Mouse (Mus musculus) liver, embryonic 14.5 days (tissue): ENCODE measurements around the gene Mynn. TPM values are rescaled to one million over a fixed set of nuclear protein-coding genes. Genes with fewer than 3 reads are reported as not detected.

Experiments
- ATAC-seq: fragments of 200-750 bp; cut with Nextera tagmentation; 2 replicates; pipeline ENCODE4 v1.8.0; 2017; ENCODE audit warnings: moderate number of reproducible peaks, mild to moderate bottlenecking, moderate library complexity; ENCODE audit not compliant: insufficient read depth
- DNase-seq, 3 experiments: peaks; one replicate each; pipeline ENCODE4 v3.0.0-alpha.2; 2012 to 2013; ENCODE audit warnings: low read depth in 3 of 3, low spot score in 3 of 3
- H3K27ac ChIP-seq: fragments of 300-500 bp; sonication (generic); 2 replicates; pipeline ENCODE4 v1.5.1; 2014; ENCODE audit warnings: moderate library complexity, mild to moderate bottlenecking, control low read depth, inconsistent platforms
- H3K27me3 ChIP-seq: fragments of 300-500 bp; sonication (generic); 2 replicates; pipeline ENCODE4 v1.6.1; 2014; ENCODE audit warnings: mild to moderate bottlenecking, low read length, moderate library complexity; ENCODE audit not compliant: control insufficient read depth, insufficient read depth
- H3K36me3 ChIP-seq: fragments of 300-500 bp; sonication (generic); replicated peaks from 2 replicates; pipeline ENCODE4 v1.6.1; 2014; ENCODE audit warnings: low read depth; ENCODE audit not compliant: control insufficient read depth, insufficient read depth
- H3K4me1 ChIP-seq, 2 experiments: fragments of 200-500 bp in 1 of 2; fragments of 300-500 bp in 1 of 2; sonication (generic) in 1 of 2; replicated peaks; 2 replicates each; pipeline ENCODE4 v1.6.1; 2012 to 2014; ENCODE audit warnings: antibody characterized with exemption in 1 of 2, inconsistent platforms in 1 of 2, low read length in 1 of 2; ENCODE audit not compliant: control insufficient read depth in 2 of 2, insufficient read depth in 2 of 2
- H3K4me2 ChIP-seq: fragments of 300-500 bp; sonication (generic); 2 replicates; pipeline ENCODE4 v1.6.1; 2014; ENCODE audit warnings: low read depth, mild to moderate bottlenecking, control low read depth, moderate library complexity
- H3K4me3 ChIP-seq, 2 experiments: fragments of 200-500 bp in 1 of 2; fragments of 300-500 bp in 1 of 2; sonication (generic) in 1 of 2; 2 replicates each; pipeline ENCODE4 v1.5.1; 2012 to 2014; ENCODE audit warnings: low read depth in 2 of 2, low read length in 2 of 2, mild to moderate bottlenecking in 2 of 2, control low read depth in 1 of 2, inconsistent platforms in 1 of 2, moderate library complexity in 1 of 2; ENCODE audit not compliant: insufficient read depth in 1 of 2
- H3K9ac ChIP-seq: fragments of 300-500 bp; sonication (generic); replicated peaks from 2 replicates; pipeline ENCODE4 v1.6.1; 2014; ENCODE audit warnings: mild to moderate bottlenecking, control low read depth, moderate library complexity
- H3K9me3 ChIP-seq: fragments of 300-500 bp; sonication (generic); 2 replicates; pipeline ENCODE4 v1.6.1; 2016; ENCODE audit warnings: low read length, mixed read lengths; ENCODE audit not compliant: control insufficient read depth
- CTCF ChIP-seq: IDR thresholded peaks from 2 replicates; pipeline ENCODE4 v1.5.1; 2016; ENCODE audit warnings: antibody characterized with exemption, low read depth, control low read depth
- EP300 ChIP-seq: IDR thresholded peaks from 2 replicates; pipeline ENCODE4 v1.6.1; 2016; ENCODE audit warnings: antibody characterized with exemption, low read depth
- WGBS: fragments of 180-500 bp; shearing (Covaris S2); extraction: QIAGEN DNeasy Blood & Tissue Kit; methylation state at CpG from one replicate; pipeline ENCODE4 v1.1.7; 2014; ENCODE audit not compliant: insufficient replicate concordance; 5-methylcytosine and 5-hydroxymethylcytosine counted together
- polyA plus RNA-seq, 2 experiments: library from polyadenylated mRNA; depleted of rRNA in 1 of 2; stranded (reverse) in 1 of 2; unstranded in 1 of 2; fragments of >200 nt; fragmentation: Nextera tagmentation in 1 of 2; extraction: Ambion mirVana in 1 of 2; gene quantifications; 2 replicates each; pipeline versions ENCODE4 v1.2.1 to v1.2.3; 2012 to 2014

Gene Mynn
- polyA plus RNA-seq, 2 experiments, result 5.8 to 10.7 TPM

DNA sequence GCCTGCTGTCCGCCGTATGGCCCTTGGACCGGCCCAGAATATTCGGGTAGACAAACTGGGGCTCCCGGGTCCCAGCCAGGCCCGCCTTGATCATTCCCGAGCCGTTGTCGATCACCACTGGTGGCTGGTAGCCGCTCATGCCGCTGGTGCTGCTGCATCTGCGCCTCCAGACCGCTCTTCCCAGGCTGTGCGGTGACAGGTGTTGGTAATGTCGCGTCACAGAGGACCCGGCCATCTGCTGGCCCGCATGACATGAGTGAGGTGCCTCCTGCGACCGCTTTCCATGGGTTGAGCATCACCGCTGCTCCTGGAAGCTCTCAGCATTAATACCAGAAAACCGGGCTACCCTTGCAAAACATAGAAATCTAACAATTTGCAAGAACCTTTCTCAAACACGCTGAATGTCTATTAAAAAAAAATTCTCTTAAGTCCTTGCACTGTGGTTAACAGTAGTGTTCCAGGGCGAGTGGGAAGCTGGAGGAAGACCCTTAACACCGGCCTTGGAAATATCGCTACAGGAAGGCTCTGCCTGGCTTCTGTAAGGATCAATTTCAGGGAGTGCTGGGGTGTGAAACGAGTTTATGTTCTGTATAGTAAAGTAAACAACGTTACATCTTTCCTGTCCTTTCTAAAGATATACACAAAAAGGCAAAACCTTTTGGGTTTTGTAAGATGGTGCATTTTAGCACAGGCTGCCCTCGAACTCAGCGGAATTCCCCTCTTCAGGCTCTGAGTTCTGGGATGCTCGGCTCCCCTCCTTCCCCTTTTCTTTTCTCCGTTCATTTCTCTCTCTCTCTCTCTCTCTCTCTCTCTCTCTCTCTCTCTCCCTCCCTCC lies 1.9 kb upstream of the Mynn start, which contains the start of gene Actrt3:
Gene Actrt3, minus strand, starts transcription at position 229 of the 835 bp plus-strand sequence.
- H3K27me3 ChIP-seq, result peaks cover 3% of the 10 kb centered on the region; the same call in 1 of the 2 replicates
- no peaks in the 10 kb centered on the region for H3K9me3 ChIP-seq
- peaks cover 3% of the 10 kb centered on the region; the same call in 1 of the 2 replicates for H3K36me3 ChIP-seq
- ATAC-seq (no peak), DNase-seq (no peak)
- peak within 1 kb of the TSS; percentile 78 for H3K9ac ChIP-seq
- peak within 1 kb of the TSS; percentile 69 to 88 for H3K4me3 ChIP-seq
- peak within 1 kb of the TSS; percentile 64 for H3K27ac ChIP-seq
- TF ChIP-seq CTCF, result no peak
- no peak for TF ChIP-seq EP300
- WGBS, result 3% methylated on average over 32 of the region's 32 CpGs
- H3K4me2 ChIP-seq, result peak within 1 kb of the TSS; percentile 93
- peaks cover 4 to 9% of the 10 kb centered on the region in 2 experiments for H3K4me1 ChIP-seq

DNA sequence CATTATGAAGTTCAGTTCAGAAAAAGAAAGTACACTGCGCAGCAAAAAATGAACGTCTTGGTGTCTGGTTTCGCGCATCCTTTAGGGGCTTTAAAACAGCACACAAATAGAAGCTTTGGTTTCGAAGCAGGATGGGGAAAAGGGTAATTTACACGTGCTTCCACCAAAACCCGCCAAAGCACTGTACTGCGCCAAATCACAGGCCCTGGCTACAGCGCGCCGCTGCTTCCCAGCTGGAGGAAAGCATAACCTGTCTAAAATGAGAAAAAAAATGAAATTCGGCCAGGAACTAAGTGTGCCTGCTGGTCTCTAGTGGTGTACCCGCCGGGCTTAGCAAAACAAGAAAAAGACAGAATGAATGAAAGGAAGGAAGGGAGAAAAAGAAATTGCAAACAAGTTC lies 1.1 kb upstream of the Mynn start:
- DNase-seq (no peak), ATAC-seq (no peak)
- under 1% methylated on average over 14 of the region's 14 CpGs for WGBS
- TF ChIP-seq CTCF (no peak), EP300 (no peak)
- Histone ChIP-seq H3K9me3 (no peaks in the 10 kb centered on the region), H3K27ac (peak overlapping the region; percentile 64), H3K9ac (peak overlapping the region; percentile 78), H3K4me2 (peak overlapping the region; percentile 93), H3K27me3 (peaks cover 3% of the 10 kb centered on the region; the same call in 1 of the 2 replicates), H3K36me3 (peaks cover 4% of the 10 kb centered on the region), H3K4me1 (peaks cover 4 to 9% of the 10 kb centered on the region in 2 experiments), H3K4me3 (peak overlapping the region; percentile 69 to 88)

DNA sequence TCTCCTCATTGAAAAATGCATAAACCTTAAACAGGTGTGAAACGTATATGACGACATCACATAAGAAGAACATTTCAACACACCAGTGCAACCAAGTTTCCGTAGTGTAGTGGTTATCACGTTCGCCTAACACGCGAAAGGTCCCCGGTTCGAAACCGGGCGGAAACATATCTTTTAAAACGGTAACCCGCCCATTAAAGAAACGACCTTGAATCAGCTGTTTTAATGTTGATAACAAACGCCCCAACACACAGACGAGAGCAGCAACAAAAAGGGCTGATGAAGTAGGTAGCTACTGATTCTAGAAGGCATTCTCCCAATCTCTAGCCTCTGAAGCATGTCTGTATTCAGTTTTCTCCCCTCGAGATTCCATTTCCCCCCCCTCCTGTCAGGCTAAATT lies 690 bp upstream of the Mynn start:
- Histone ChIP-seq H3K27ac (peak overlapping the region; percentile 81), H3K36me3 (peaks cover 6% of the 10 kb centered on the region), H3K4me3 (peak overlapping the region; percentile 69 to 88), H3K27me3 (peaks cover 3% of the 10 kb centered on the region; the same call in 1 of the 2 replicates), H3K4me2 (peak overlapping the region; percentile 93), H3K9ac (peak overlapping the region; percentile 33; the same call in 1 of the 2 replicates), H3K9me3 (no peaks in the 10 kb centered on the region), H3K4me1 (peaks cover 4 to 9% of the 10 kb centered on the region in 2 experiments)
- peak; percentile 88 to 92 (median 89) for DNase-seq
- under 1% methylated on average over 17 of the region's 17 CpGs for WGBS
- peak; percentile 57 for ATAC-seq
- TF ChIP-seq EP300, result peak; percentile 67
- TF ChIP-seq CTCF, result no peak

DNA sequence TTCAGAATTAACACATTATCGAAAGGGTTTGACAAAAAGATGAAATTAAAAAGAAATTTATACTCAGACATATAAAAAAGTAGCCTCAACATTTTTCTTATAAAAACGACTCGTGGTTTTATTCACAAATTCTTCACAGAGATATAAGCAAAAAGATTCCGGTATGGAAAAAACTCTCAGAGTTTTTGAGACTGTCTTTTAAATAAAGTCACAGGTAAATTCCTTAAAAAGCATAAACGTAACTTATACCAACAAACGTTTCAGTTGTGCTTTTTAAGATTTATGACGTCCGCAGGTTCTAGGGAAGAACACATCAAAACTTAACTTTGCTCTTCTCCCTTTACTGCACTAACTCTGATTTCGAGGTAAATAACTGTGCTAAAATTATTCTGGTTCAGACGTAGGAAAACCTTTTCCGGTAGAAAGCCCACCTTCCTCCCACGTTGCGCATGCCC lies 228 bp upstream of the Mynn start:
- under 1% methylated on average over 13 of the region's 13 CpGs for WGBS
- Histone ChIP-seq H3K9ac (peak overlapping the region; percentile 62), H3K36me3 (peaks cover 6% of the 10 kb centered on the region), H3K27ac (peak overlapping the region; percentile 81), H3K9me3 (no peaks in the 10 kb centered on the region), H3K4me1 (peaks cover 4 to 9% of the 10 kb centered on the region in 2 experiments), H3K27me3 (peaks cover 3% of the 10 kb centered on the region; the same call in 1 of the 2 replicates), H3K4me2 (peak overlapping the region; percentile 93), H3K4me3 (peak overlapping the region; percentile 69 to 81)
- TF ChIP-seq CTCF (no peak), EP300 (no peak)
- DNase-seq (no peak), ATAC-seq (no peak)

DNA sequence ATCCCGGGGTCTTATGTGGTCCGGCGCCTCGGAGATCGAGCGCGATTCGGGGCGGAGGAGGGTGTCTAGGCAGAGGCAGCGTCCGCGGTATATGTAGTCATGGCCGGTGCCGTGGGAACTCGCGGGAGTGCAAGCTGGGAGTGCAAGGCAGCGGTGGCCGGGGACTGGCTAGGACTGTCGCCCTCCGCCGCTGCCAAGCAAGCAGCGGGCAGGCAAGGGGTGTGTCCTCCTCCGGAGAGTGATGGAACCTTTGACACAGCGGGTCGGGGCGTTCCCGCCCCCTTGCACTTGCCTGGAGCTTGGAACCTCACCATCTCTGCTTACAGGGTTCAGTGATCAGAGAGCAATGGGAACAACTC lies 854 bp downstream of the Mynn start:
- Histone ChIP-seq H3K36me3 (peaks cover 14% of the 10 kb centered on the region), H3K27me3 (peaks cover 3% of the 10 kb centered on the region; the same call in 1 of the 2 replicates), H3K9me3 (no peaks in the 10 kb centered on the region), H3K4me1 (peaks cover 4 to 9% of the 10 kb centered on the region in 2 experiments), H3K4me2 (peak overlapping the region; percentile 93), H3K4me3 (peak overlapping the region; percentile 69 to 81), H3K9ac (peak overlapping the region; percentile 62), H3K27ac (peak overlapping the region; percentile 81)
- TF ChIP-seq EP300 (no peak), CTCF (no peak; the same call in 1 of the 2 replicates)
- DNase-seq, result peak; percentile 59 to 74 (median 63)
- peak; percentile 60 for ATAC-seq
- under 1% methylated on average over 27 of the region's 27 CpGs for WGBS
